ENCODE assay signal across 9 mouse cellular contexts in the genomic region with DNA sequence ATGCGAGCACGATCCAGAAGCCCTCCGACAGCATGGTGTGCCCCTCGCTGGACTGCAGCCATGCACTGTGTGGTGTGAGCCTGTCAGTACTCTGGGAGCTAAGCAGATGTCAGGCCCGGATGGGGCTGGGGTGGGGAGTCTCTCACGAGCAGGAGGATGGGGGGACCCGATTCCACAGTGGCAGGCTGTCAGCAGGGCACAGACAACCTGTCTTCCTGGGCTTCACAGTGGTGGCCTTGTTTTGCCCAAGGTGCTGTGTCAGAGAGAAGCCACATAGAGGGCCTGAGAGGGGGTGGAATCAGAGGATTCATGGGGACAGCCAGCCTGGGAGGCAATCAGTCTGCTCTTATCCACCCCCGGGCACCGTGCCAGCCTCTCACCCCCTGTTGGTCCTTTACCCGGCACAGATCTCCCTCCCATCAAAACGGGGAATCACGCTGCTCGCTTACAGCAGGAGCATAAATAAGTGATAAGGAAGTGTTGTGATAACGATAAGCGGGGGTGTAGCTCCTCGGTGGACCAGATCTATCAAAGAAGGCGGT. TPM values are rescaled to one million over a fixed set of nuclear protein-coding genes. Genes with fewer than 3 reads are reported as not detected.
DNase-seq lines count a peak whose midpoint lies in the region; ATAC-seq and TF ChIP-seq lines count a peak whose summit lies in the region.
"Had no signal": no experiment of that assay in that cellular context is flagged by ENCODE, and none has a peak within 500 bp of the region (broad histone marks: within the 10 kb centered on the region; RNA-seq: fewer than 3 reads in every experiment).

No protein-coding gene starts in this region.

- H3K4me3 ChIP-seq in heart, embryonic 16.5 days (ENCODE audit: low read length), result no peak overlapping the region
- H3K4me3 ChIP-seq in heart, adult 2 months, result no peak overlapping the region
- H3K4me3 ChIP-seq in G1E (ENCODE audit: low read depth, low read length), result no peak overlapping the region
- H3K4me3 ChIP-seq in layer of hippocampus, adult 2 months, result peak overlapping the region; percentile 4; the same call in 1 of the 2 replicates

- H3K4me2 ChIP-seq in heart, embryonic 16.5 days (ENCODE audit: low read depth, low read length), result peak overlapping the region; percentile 4; the same call in 1 of the 2 replicates

- peak; percentile 54; the same call in 1 of the 2 replicates for ATAC-seq in heart, embryonic 16.5 days (replicated peaks; ENCODE audit: extremely low read depth, insufficient read depth, low FRiP score)
- ATAC-seq in G1E (ENCODE audit: extremely low read depth, insufficient number of reproducible peaks, low FRiP score, poor library complexity, severe bottlenecking), result no peak

- TF ChIP-seq POLR2A in heart, adult 2 months (IDR thresholded peaks at IDR 0.05; ENCODE audit: insufficient read depth, low read depth, low read length), result no peak

- H3K27ac ChIP-seq in heart, embryonic 16.5 days (ENCODE audit: low read length), result no peak overlapping the region
- no peak overlapping the region for H3K27ac ChIP-seq in heart, adult 2 months
- H3K27ac ChIP-seq in layer of hippocampus, adult 2 months, result peak overlapping the region; percentile 86
- H3K27ac ChIP-seq: kidney, postnatal 0 days had no signal

- H3K36me3 ChIP-seq in heart, embryonic 16.5 days (ENCODE audit: control insufficient read depth, insufficient read depth), result no peaks in the 10 kb centered on the region
- no peaks in the 10 kb centered on the region for H3K36me3 ChIP-seq in heart, adult 2 months (ENCODE audit: control insufficient read depth, insufficient read depth, low read length)
- H3K36me3 ChIP-seq in G1E (replicated peaks), result peaks cover 99% of the 10 kb centered on the region

- H3K79me2 ChIP-seq in heart, adult 2 months (replicated peaks; ENCODE audit: control insufficient read depth, insufficient read depth, low read length), result no peaks in the 10 kb centered on the region

- H3K27me3 ChIP-seq in heart, embryonic 16.5 days (ENCODE audit: control insufficient read depth, insufficient read depth, low read length), result 0 out of 2 replicates have a peak, but pooled peaks cover 3% of the 10 kb centered on the region
- no peaks in the 10 kb centered on the region for H3K27me3 ChIP-seq in heart, adult 2 months (ENCODE audit: control insufficient read depth, insufficient read depth, low read length)
- H3K27me3 ChIP-seq in G1E (ENCODE audit: insufficient read depth, low read length), result no peaks in the 10 kb centered on the region

- no peak overlapping the region for H3K9ac ChIP-seq in heart, embryonic 16.5 days (ENCODE audit: low read length)
- no peak overlapping the region for H3K9ac ChIP-seq in heart, adult 2 months (ENCODE audit: low read depth, low read length)

- no peak for TF ChIP-seq CTCF in heart, adult 2 months (IDR thresholded peaks at IDR 0.05)
- TF ChIP-seq CTCF in G1E (IDR thresholded peaks at IDR 0.05; ENCODE audit: low read depth, low read length), result no peak
- no peak; the same call in 1 of the 2 replicates for TF ChIP-seq CTCF in layer of hippocampus, adult 2 months (conservative IDR thresholded peaks at IDR 0.05)

- WGBS in heart, embryonic 16.5 days, result 23% methylated on average over 17 of the region's 17 CpGs
- WGBS in heart, adult 2 months, result 36% methylated on average over 17 of the region's 17 CpGs

- intact Hi-C loops in heart, adult 2 months (cut with DNase I), result no loop called here
- intact Hi-C loops in gastrocnemius, postnatal 36 days (cut with DNase I), result no loop called here

- no peak for DNase-seq in heart, adult 2 months
- DNase-seq in G1E (ENCODE audit: low spot score) (peak; percentile 58), MN1 (ENCODE audit: low spot score) (no peak)
- DNase-seq in cerebellum, adult 9-10 months, result peak; percentile 68
- DNase-seq in layer of hippocampus, adult 2 months (ENCODE audit: low spot score in 2 of 2), result peak; percentile 44 to 64
- DNase-seq in yolk sac, embryonic 10.5 days (ENCODE audit: low spot score), result no peak
- DNase-seq in gastrocnemius, postnatal 36 days, result no peak

- peaks cover 24% of the 10 kb centered on the region for H3K4me1 ChIP-seq in heart, embryonic 16.5 days (ENCODE audit: control insufficient read depth, insufficient read depth, low read length)
- no peaks in the 10 kb centered on the region for H3K4me1 ChIP-seq in heart, adult 2 months (ENCODE audit: control insufficient read depth, insufficient read depth, low read length)
- H3K4me1 ChIP-seq in G1E (ENCODE audit: insufficient read depth, low read depth, low read length), result peaks cover 26% of the 10 kb centered on the region

- no peak for TF ChIP-seq EP300 in heart, adult 2 months (IDR thresholded peaks at IDR 0.05; ENCODE audit: insufficient read depth, low read depth, low read length)

- no peaks in the 10 kb centered on the region for H3K9me3 ChIP-seq in heart, embryonic 16.5 days (replicated peaks; ENCODE audit: control insufficient read depth, low read length)
- H3K9me3 ChIP-seq in G1E (replicated peaks), result no peaks in the 10 kb centered on the region

RNA-seq across cellular contexts. Expression of gene Efcab10, which starts 53.2 kb away (rescaled TPM):
- polyA plus RNA-seq in heart, embryonic 16.5 days (2015; fragmentation: Nextera tagmentation; extraction: Ambion mirVana), result 0.77 TPM in 1 of 2 replicates, not detected in the other
- total RNA-seq in heart, adult 2 months (2021), result not detected
- 0.37 TPM in 1 of 2 replicates, not detected in the other for polyA plus RNA-seq in heart, adult 2 months (2012; rRNA removed)
- total RNA-seq in G1E (2014; fragmentation: Nextera tagmentation) (not detected in 2 replicates), G1E (2017) (not detected in 2 replicates)
- polyA plus RNA-seq in G1E (2012), result not detected in 2 replicates
- total RNA-seq in layer of hippocampus, adult 2 months (2021), result 1 to 10 TPM; 2.2 to 3.2 TPM
- not detected for total RNA-seq in gastrocnemius, postnatal 36 days (2021)

Comparison
In these comparisons a context has a peak if more than half of its experiments do, and no peak if none do; other contexts are left out.
1. DNase-seq: peak in G1E (single experiment), cerebellum, adult 9-10 months (single experiment) and layer of hippocampus, adult 2 months (2 of 2); none in heart, adult 2 months (0 of 2), MN1 (single experiment), yolk sac, embryonic 10.5 days (single experiment) and gastrocnemius, postnatal 36 days (0 of 2).